Mouse (Mus musculus): ENCODE measurements around the gene Mis18a.
A peak's percentile ranks its signal among the peaks of the same experiment; 100 is the strongest.

The Mis18a gene

GRCm38 (mm10) chr16:90727233-90728115 is at the start of gene Mis18a:
Mis18a (minus strand) TSS chr16:90727404.
- DNase-seq (ENCODE audit: low spot score), result peak; percentile 93

DNA sequence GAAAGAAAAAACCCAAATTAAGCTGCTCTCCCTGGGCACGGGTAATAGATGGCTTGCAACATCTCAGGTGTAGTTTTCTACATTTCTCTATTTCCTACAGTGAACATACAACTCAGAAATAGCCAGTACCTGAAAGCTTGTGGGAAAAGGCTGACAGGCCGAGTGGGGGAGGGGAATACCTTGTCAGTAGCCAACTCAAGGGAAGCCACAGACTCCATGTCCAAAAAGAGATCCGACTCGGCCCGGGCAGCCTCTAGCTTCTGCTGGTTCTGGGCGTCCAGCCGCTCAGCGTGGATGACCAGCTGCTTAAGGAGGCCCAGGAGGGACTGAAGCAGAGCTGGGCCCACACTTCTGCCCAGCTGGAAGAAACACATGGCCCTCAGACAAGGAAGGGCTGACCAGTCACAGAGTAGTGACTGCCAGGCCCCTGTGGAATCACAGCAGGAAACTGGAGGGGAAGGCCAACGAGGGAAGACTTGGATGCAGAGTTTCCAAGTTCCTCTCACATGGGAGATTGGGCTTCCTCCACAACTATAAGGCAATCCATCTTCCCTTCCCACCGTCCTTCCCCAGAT is 48.8 kb upstream of the Mis18a start:
- no peak for DNase-seq (ENCODE audit: low spot score)

- DNase-seq (ENCODE audit: low spot score), result no peak
These were observed 47.4 kb upstream of the Mis18a start for GRCm38 (mm10) chr16:90774646-90775045.

DNA sequence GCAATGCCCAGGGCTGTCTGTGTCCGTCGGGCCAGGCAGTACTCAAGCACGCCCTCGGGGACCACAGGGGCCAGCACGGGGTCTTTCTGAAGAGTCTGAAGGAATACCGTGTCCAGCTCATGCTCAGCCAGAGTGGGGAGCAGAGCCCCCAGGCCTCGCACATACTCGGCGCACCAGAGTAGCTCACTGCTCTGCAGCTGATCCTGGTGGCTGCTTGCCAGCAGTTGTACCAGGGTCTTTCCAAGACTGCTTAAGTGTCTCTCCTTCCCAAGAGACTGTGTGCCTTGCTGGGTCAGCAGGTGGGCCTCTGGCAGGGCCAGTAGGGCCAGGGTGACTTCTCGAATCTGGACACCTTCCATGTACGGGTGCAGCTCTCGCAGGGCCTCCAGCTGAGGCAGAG is 47.0 kb upstream of the Mis18a start:
- no peak for DNase-seq (ENCODE audit: low spot score)

- no peak for DNase-seq (ENCODE audit: low spot score)
These were observed 39.8 kb upstream of the Mis18a start for GRCm38 (mm10) chr16:90766919-90767454.

GRCm38 (mm10) chr16:90765195-90765877 is 38.1 kb upstream of the Mis18a start:
- DNase-seq (ENCODE audit: low spot score), result no peak

DNA sequence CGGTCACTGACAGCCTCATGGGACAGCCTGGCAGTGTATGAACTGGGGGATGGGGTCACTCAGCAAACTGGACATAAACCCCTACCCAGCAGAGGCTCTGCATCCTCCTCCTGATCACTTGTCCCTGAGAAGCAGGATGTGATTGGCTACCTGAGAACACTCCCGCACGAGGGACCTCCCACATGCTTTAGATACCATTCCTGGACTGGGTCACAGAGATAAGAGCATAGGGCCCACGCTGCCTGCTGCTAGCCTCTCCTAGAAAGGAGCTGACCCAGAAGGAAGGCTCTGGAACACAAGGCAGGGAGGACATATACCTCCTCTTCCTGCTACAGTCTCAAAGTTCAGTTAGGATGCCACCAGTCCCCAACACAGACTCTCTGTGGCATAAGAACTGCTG is 33.3 kb upstream of the Mis18a start:
- no peak for DNase-seq (ENCODE audit: low spot score)

GRCm38 (mm10) chr16:90759335-90759734 is 32.1 kb upstream of the Mis18a start:
- DNase-seq (ENCODE audit: low spot score), result no peak

DNA sequence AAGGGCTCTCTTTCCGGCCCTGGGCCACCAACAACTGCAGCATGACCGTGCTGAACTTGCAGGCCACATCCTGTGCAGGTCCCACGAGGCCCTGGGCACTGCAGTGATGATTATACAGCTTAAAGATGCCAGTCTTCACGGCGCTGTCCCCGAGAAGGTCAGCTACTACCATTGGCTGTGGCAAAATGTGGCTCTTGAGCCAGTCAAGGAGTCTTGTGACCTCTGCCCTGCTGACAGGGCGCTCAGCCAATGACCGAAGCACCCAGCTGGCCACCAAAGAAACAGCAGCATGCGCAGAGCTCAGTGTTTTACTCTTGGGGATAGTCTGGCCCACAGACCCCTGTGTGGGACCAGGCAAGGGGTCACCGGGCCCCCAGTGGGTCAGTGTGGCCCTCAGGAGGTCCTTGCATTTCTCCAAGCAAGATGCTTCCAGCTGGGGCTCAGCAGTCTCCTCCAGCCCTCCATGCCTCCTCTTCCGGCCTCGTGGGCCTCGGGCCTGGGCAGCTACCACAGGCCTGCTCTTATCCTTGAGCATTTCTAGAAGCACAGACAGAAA is 26.3 kb upstream of the Mis18a start:
- no peak for DNase-seq (ENCODE audit: low spot score)

GRCm38 (mm10) chr16:90748169-90748568 is 21.0 kb upstream of the Mis18a start:
- DNase-seq (ENCODE audit: low spot score), result no peak

DNA sequence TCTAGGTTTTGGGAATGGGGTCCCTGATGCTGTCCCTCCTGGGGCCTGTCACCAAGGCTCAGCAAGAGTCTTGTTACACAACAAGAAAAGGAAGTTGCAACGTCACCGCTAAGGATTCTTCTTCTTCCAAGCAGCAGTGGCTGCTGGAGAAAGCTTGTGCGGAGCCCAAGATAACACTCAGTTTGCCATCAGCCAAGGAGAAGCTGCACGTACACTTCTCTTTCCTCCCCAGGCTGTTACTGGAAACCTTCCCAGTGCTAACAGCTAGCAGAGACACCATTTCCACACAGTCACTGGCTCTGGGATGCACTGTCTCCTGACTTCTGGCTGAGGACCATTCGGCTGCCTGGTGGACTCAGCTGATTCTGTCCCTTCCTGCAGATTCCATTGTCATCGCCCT is 19.9 kb upstream of the Mis18a start:
- DNase-seq (ENCODE audit: low spot score), result no peak

GRCm38 (mm10) chr16:90738092-90738956 is 11.1 kb upstream of the Mis18a start, which contains the start of gene Mrap:
Mrap (plus strand) TSS chr16:90738207.
- DNase-seq (ENCODE audit: low spot score), result peak; percentile 37

- no peak for DNase-seq (ENCODE audit: low spot score)
These were observed 9.6 kb upstream of the Mis18a start for GRCm38 (mm10) chr16:90736672-90737270.

- no peak for DNase-seq (ENCODE audit: low spot score)
These were observed 8.4 kb upstream of the Mis18a start for GRCm38 (mm10) chr16:90735611-90736010.

GRCm38 (mm10) chr16:90726600-90727227 is 490 bp downstream of the Mis18a start:
- DNase-seq (ENCODE audit: low spot score), result no peak

DNA sequence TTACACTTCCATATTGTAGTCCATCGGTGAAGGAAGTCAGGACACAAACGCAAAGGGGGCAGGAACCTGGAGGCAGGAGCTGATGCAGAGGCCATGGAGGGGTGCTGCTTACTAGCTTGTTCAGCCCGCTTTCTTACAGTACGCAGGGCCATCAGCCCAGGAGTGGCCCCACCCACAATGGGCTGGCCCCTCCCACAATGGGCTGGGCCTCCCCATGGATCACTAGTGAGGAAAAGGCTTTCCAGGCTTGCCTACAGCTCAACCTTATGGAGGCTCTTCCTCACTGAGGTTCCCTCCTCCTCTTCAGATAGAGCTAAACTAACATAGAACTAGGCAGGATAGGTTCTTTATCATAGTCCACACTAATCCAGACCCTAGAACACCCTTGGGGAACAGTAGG is 3.2 kb downstream of the Mis18a start:
- DNase-seq (ENCODE audit: low spot score), result no peak

GRCm38 (mm10) chr16:90710313-90710712 is 16.9 kb downstream of the Mis18a start:
- DNase-seq (ENCODE audit: low spot score), result no peak

GRCm38 (mm10) chr16:90709711-90710289 is 17.4 kb downstream of the Mis18a start:
- no peak for DNase-seq (ENCODE audit: low spot score)

- no peak for DNase-seq (ENCODE audit: low spot score)
These were observed 20.9 kb downstream of the Mis18a start for GRCm38 (mm10) chr16:90706279-90706678.

Data from ovary, postnatal 14 days (tissue).